Mouse (Mus musculus) liver, embryonic 15.5 days (tissue): ENCODE data around the gene Pitpnm1. TPM values are rescaled to one million over a fixed set of nuclear protein-coding genes. Genes with fewer than 3 reads are reported as not detected.
A peak's percentile ranks its signal among the peaks of the same experiment; 100 is the strongest.

ENCODE experiments used
- ATAC-seq: fragments of 200-750 bp; cut with Nextera tagmentation; 2 replicates; pipeline ENCODE4 v1.8.0; 2017; ENCODE audit warnings: moderate number of reproducible peaks, mild to moderate bottlenecking, moderate library complexity; ENCODE audit not compliant: insufficient read depth
- H3K27ac ChIP-seq: fragments of 300-500 bp; sonication (generic); replicated peaks from 2 replicates; pipeline ENCODE4 v1.5.1; 2015; ENCODE audit warnings: mild to moderate bottlenecking, inconsistent platforms
- H3K27me3 ChIP-seq: fragments of 300-500 bp; sonication (generic); 2 replicates; pipeline ENCODE4 v1.6.1; 2015; ENCODE audit warnings: mild to moderate bottlenecking, inconsistent platforms
- H3K36me3 ChIP-seq: fragments of 300-500 bp; sonication (generic); replicated peaks from 2 replicates; pipeline ENCODE4 v1.6.1; 2015; ENCODE audit warnings: moderate library complexity, mild to moderate bottlenecking, inconsistent platforms
- H3K4me1 ChIP-seq: fragments of 300-500 bp; sonication (generic); replicated peaks from 2 replicates; pipeline ENCODE4 v1.6.1; 2015; ENCODE audit warnings: inconsistent platforms
- H3K4me2 ChIP-seq: fragments of 300-500 bp; sonication (generic); 2 replicates; pipeline ENCODE4 v1.6.1; 2015; ENCODE audit warnings: moderate library complexity, mild to moderate bottlenecking, inconsistent platforms
- H3K4me3 ChIP-seq: fragments of 300-500 bp; sonication (generic); replicated peaks from 2 replicates; pipeline ENCODE4 v1.5.1; 2015; ENCODE audit warnings: mild to moderate bottlenecking, inconsistent platforms
- H3K9ac ChIP-seq: fragments of 300-500 bp; sonication (generic); 2 replicates; pipeline ENCODE4 v1.6.1; 2015; ENCODE audit warnings: moderate library complexity, mild to moderate bottlenecking, inconsistent platforms
- H3K9me3 ChIP-seq: fragments of 300-500 bp; sonication (generic); replicated peaks from 2 replicates; pipeline ENCODE4 v1.6.1; 2016; ENCODE audit warnings: inconsistent platforms
- WGBS: fragments of 180-500 bp; shearing (Covaris S2); methylation state at CpG from one replicate; pipeline ENCODE4 v1.1.7; 2015; ENCODE audit warnings: mixed read lengths; ENCODE audit not compliant: insufficient replicate concordance; 5-methylcytosine and 5-hydroxymethylcytosine counted together
- polyA plus RNA-seq: library from polyadenylated mRNA; unstranded; fragments of >200 nt; fragmentation: Nextera tagmentation; extraction: Ambion mirVana; gene quantifications from 2 replicates; pipeline ENCODE4 v1.2.1, GENCODE M21; 2015

Pitpnm1 gene
- polyA plus RNA-seq, 1 experiment from 2014 or later, result 6.0 TPM

DNA sequence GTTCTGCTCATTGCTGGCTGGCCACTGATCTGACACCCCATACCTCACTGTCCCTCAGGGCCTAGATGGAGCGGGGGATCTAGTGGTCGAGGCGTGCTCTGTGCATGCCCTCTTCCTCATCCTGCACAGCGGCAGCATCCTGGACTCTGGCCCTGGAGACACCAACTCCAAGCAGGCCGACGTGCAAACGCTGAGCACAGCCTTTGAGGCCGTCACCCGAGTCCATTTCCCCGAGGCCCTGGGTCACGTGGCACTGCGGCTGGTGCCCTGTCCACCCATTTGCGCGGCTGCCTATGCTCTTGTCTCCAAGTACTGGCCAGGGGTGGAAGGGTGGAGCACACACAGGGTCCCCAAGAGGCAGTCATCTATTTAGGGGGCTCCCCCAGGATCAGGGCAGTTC lies 6.9 kb downstream of the Pitpnm1 start:
- H3K4me3 ChIP-seq, result no peak overlapping the region
- 0 out of 2 replicates have a peak, but pooled peaks cover 7% of the 10 kb centered on the region for H3K36me3 ChIP-seq
- WGBS, result 84% methylated on average over 14 of the region's 14 CpGs
- peaks cover 2% of the 10 kb centered on the region for H3K4me1 ChIP-seq
- no peaks in the 10 kb centered on the region for H3K9me3 ChIP-seq
- H3K27me3 ChIP-seq, result peaks cover 24% of the 10 kb centered on the region
- no peak overlapping the region for H3K9ac ChIP-seq
- no peak for ATAC-seq
- H3K27ac ChIP-seq, result no peak overlapping the region
- H3K4me2 ChIP-seq, result no peak overlapping the region

DNA sequence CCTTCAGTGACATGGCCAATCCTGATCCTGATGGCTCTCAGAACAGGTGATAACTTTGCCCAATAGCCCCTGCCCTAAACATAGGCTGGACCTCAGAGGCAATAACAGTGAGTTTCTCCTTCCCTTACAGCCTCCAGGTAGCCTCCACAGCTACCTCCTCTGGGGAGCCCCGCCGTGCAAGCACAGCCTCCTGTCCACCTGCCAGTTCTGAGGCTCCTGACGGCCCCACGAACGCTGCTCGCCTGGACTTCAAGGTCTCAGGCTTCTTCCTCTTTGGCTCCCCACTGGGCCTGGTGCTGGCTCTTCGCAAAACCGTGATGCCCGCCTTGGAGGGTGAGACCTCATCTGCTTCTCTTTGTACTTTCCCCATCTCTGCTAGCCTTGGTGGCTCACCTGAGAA lies 8.7 kb downstream of the Pitpnm1 start:
- no peak overlapping the region for H3K4me3 ChIP-seq
- WGBS, result 71% methylated on average over 9 of the region's 9 CpGs
- H3K4me1 ChIP-seq, result peaks cover 19% of the 10 kb centered on the region
- no peak for ATAC-seq
- 0 out of 2 replicates have a peak, but pooled peaks cover 24% of the 10 kb centered on the region for H3K36me3 ChIP-seq
- peaks cover 6% of the 10 kb centered on the region for H3K27me3 ChIP-seq
- no peak overlapping the region for H3K27ac ChIP-seq
- no peaks in the 10 kb centered on the region for H3K9me3 ChIP-seq
- H3K9ac ChIP-seq, result no peak overlapping the region
- no peak overlapping the region for H3K4me2 ChIP-seq

GRCm38 (mm10) chr19:4112063-4112960 lies 12.5 kb downstream of the Pitpnm1 start:
- no peak overlapping the region for H3K4me2 ChIP-seq
- peak overlapping the region; percentile 66; the same call in 1 of the 2 replicates for H3K27ac ChIP-seq
- H3K4me3 ChIP-seq, result no peak overlapping the region
- H3K9me3 ChIP-seq, result no peaks in the 10 kb centered on the region
- peaks cover 31% of the 10 kb centered on the region for H3K4me1 ChIP-seq
- ATAC-seq, result no peak
- peaks cover 54% of the 10 kb centered on the region for H3K36me3 ChIP-seq
- 85% methylated on average over 26 of the region's 26 CpGs for WGBS
- H3K27me3 ChIP-seq, result no peaks in the 10 kb centered on the region
- H3K9ac ChIP-seq, result no peak overlapping the region

DNA sequence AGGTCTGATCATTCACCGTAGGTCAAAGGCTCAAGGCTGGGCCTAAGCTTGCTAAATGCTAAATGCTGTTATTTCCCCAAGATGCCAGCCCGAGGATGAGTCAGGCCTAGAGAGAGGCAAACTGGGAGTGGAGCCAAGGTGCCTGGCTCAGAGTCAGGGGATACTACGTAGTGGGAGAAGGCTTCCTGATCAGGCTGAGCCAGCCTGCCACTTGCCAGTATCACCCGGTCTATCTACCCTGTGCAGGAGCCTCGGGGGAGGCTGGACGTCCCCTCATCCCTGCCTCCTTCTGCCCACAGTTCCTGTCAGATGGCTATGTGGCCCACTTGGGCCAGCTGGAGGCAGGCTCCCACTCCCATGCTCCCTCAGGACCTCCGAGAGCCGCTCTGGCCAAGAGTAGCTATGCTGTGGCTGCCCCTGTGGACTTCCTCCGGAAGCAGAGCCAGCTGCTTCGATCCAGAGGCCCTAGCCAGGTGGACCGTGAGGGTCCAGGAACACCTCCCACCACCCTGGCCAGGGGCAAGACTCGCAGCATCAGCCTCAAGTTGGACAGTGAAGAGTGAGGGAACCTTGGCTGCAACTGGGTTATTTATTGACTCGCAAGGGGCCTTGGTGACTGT lies 13.5 kb downstream of the Pitpnm1 start:
- H3K27me3 ChIP-seq, result no peaks in the 10 kb centered on the region
- H3K27ac ChIP-seq, result peak overlapping the region; percentile 66
- peak overlapping the region; percentile 12; the same call in 1 of the 2 replicates for H3K4me3 ChIP-seq
- ATAC-seq, result peak; percentile 72
- H3K36me3 ChIP-seq, result peaks cover 62% of the 10 kb centered on the region
- H3K9me3 ChIP-seq, result no peaks in the 10 kb centered on the region
- peaks cover 31% of the 10 kb centered on the region for H3K4me1 ChIP-seq
- peak overlapping the region; percentile 56 for H3K4me2 ChIP-seq
- WGBS, result 25% methylated on average over 13 of the region's 13 CpGs
- H3K9ac ChIP-seq, result peak overlapping the region; percentile 15

DNA sequence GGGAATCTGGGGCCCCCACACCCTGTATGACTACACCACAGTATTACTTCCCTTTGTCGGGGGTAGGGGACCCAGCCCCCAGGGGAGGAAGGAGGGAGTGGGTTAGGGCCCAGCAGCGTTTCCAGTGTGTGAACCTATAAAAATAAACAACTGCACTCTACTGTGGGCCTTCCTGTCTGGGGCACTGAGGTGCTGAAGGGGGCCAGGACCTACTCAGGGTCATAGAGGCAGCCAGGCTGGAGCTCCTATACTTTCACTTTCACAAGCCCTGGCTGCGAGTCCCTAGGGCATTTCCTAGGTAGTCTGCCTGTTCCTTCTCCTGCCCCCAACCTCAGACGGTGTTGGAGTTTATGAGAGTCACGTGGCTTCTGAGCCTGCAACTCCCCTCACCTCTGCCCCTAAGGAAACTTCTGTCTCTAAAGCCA lies 14.0 kb downstream of the Pitpnm1 start:
- H3K9ac ChIP-seq, result peak overlapping the region; percentile 15
- WGBS, result 7% methylated on average over 5 of the region's 5 CpGs
- H3K27ac ChIP-seq, result peak overlapping the region; percentile 66
- peak overlapping the region; percentile 12; the same call in 1 of the 2 replicates for H3K4me3 ChIP-seq
- peak overlapping the region; percentile 56 for H3K4me2 ChIP-seq
- ATAC-seq, result peak; percentile 19; the same call in 1 of the 2 replicates
- no peaks in the 10 kb centered on the region for H3K9me3 ChIP-seq
- no peaks in the 10 kb centered on the region for H3K27me3 ChIP-seq
- H3K36me3 ChIP-seq, result peaks cover 62% of the 10 kb centered on the region
- peaks cover 31% of the 10 kb centered on the region for H3K4me1 ChIP-seq

GRCm38 (mm10) chr19:4114551-4114950 lies 14.8 kb downstream of the Pitpnm1 start:
- WGBS, result 83% methylated on average over 10 of the region's 10 CpGs
- Histone ChIP-seq H3K4me3 (no peak overlapping the region), H3K4me2 (no peak overlapping the region), H3K9ac (no peak overlapping the region), H3K27ac (peak overlapping the region; percentile 66; the same call in 1 of the 2 replicates), H3K27me3 (no peaks in the 10 kb centered on the region), H3K9me3 (no peaks in the 10 kb centered on the region), H3K36me3 (peaks cover 62% of the 10 kb centered on the region), H3K4me1 (peaks cover 34% of the 10 kb centered on the region)
- ATAC-seq, result no peak

GRCm38 (mm10) chr19:4115144-4115543 lies 15.3 kb downstream of the Pitpnm1 start:
- Histone ChIP-seq H3K9ac (no peak overlapping the region), H3K27ac (no peak overlapping the region), H3K36me3 (peaks cover 62% of the 10 kb centered on the region), H3K9me3 (no peaks in the 10 kb centered on the region), H3K4me1 (peaks cover 40% of the 10 kb centered on the region), H3K4me2 (no peak overlapping the region), H3K4me3 (no peak overlapping the region), H3K27me3 (no peaks in the 10 kb centered on the region)
- no peak for ATAC-seq
- 81% methylated on average over 10 of the region's 10 CpGs for WGBS

GRCm38 (mm10) chr19:4115816-4116215 lies 16.0 kb downstream of the Pitpnm1 start:
- Histone ChIP-seq H3K4me3 (no peak overlapping the region), H3K9me3 (no peaks in the 10 kb centered on the region), H3K27ac (no peak overlapping the region), H3K36me3 (peaks cover 62% of the 10 kb centered on the region), H3K9ac (no peak overlapping the region), H3K4me2 (no peak overlapping the region), H3K27me3 (no peaks in the 10 kb centered on the region), H3K4me1 (peaks cover 46% of the 10 kb centered on the region)
- WGBS, result 84% methylated on average over 11 of the region's 11 CpGs
- ATAC-seq, result no peak

DNA sequence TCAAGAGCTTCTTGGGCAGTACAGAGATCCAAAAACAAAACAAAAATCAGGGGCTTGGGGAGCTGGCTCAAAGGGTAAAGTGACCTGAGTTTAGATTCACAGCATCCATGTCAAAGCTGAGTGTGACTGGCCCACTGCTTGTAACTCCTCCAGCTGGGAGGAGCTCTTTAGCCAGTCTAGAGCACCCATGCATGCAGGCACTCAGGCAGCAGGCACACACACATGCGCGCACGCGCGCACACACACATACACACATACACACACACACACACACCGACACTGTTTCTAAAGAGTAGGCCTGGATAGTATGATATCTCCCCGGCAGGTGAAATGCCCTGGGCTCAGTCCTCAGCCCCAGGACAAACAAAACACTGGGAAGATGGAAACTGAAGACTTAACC lies 17.2 kb downstream of the Pitpnm1 start:
- Histone ChIP-seq H3K4me3 (no peak overlapping the region), H3K27ac (no peak overlapping the region), H3K36me3 (peaks cover 57% of the 10 kb centered on the region), H3K9me3 (no peaks in the 10 kb centered on the region), H3K4me1 (peaks cover 53% of the 10 kb centered on the region), H3K4me2 (no peak overlapping the region), H3K27me3 (no peaks in the 10 kb centered on the region), H3K9ac (no peak overlapping the region)
- no peak for ATAC-seq
- WGBS, result 92% methylated on average over 7 of the region's 7 CpGs

- Histone ChIP-seq H3K9me3 (no peaks in the 10 kb centered on the region), H3K4me3 (no peak overlapping the region), H3K27ac (no peak overlapping the region), H3K36me3 (peaks cover 45% of the 10 kb centered on the region), H3K9ac (no peak overlapping the region), H3K4me1 (peaks cover 53% of the 10 kb centered on the region), H3K27me3 (no peaks in the 10 kb centered on the region), H3K4me2 (no peak overlapping the region)
- no peak for ATAC-seq
- 77% methylated on average over 2 of the region's 2 CpGs for WGBS
These were observed 18.6 kb downstream of the Pitpnm1 start for GRCm38 (mm10) chr19:4118350-4118749.
